Comparison of ENCODE assay signal across 19 mouse cellular contexts in genomic region chr10:80254331-80255297, GRCm38 (mm10). TPM values are rescaled to one million over a fixed set of nuclear protein-coding genes. Genes with fewer than 3 reads are reported as not detected.
A peak's percentile ranks its signal among the peaks of the same experiment; 100 is the strongest.
DNase-seq lines count a peak whose midpoint lies in the region; ATAC-seq and TF ChIP-seq lines count a peak whose summit lies in the region.
"Had no signal": no experiment of that assay in that cellular context is flagged by ENCODE, and none has a peak within 500 bp of the region (broad histone marks: within the 10 kb centered on the region; RNA-seq: fewer than 3 reads in every experiment).

No protein-coding gene starts in this region.

- H3K27ac ChIP-seq in liver, adult 2 months (replicated peaks; ENCODE audit: insufficient read depth, low read depth, low read length) = peak overlapping the region; percentile 5; the same call in 1 of the 2 replicates
- H3K27ac ChIP-seq in liver, postnatal 0 days (ENCODE audit: low read depth) = no peak overlapping the region
- no peak overlapping the region for H3K27ac ChIP-seq in bone marrow, adult 2 months (ENCODE audit: control insufficient read depth, insufficient read depth, low read depth, low read length, poor library complexity)
- H3K27ac ChIP-seq in neural tube, embryonic 15.5 days (replicated peaks) = no peak overlapping the region
- H3K27ac ChIP-seq: forebrain, embryonic 13.5 days; heart, embryonic 13.5 days; hindbrain, embryonic 12.5 days had no signal

- no peak overlapping the region for H3K4me2 ChIP-seq in liver, postnatal 0 days (ENCODE audit: low read depth, low read length)
- H3K4me2 ChIP-seq in neural tube, embryonic 15.5 days = no peak overlapping the region
- H3K4me2 ChIP-seq: forebrain, embryonic 13.5 days; heart, embryonic 13.5 days; hindbrain, embryonic 12.5 days had no signal

- ATAC-seq in liver, postnatal 0 days = no peak
- no peak for ATAC-seq in neural tube, embryonic 15.5 days (ENCODE audit: low FRiP score)
- ATAC-seq: forebrain, embryonic 13.5 days; forebrain, postnatal 0 days; hindbrain, embryonic 16.5 days; inflammation-experienced regulatory T-cells, adult 6 months had no signal

- no peak overlapping the region for H3K9ac ChIP-seq in liver, adult 2 months (ENCODE audit: low read depth, low read length)
- no peak overlapping the region for H3K9ac ChIP-seq in liver, postnatal 0 days (replicated peaks)
- no peak overlapping the region for H3K9ac ChIP-seq in neural tube, embryonic 15.5 days (replicated peaks)
- H3K9ac ChIP-seq: forebrain, embryonic 13.5 days; forebrain, postnatal 0 days; heart, embryonic 13.5 days had no signal

- peak; percentile 48 for DNase-seq in cerebellum, adult 11-12 months
- no peak for DNase-seq in cerebellum, adult 11 months
- peak; percentile 87 for DNase-seq in liver, adult 2 months (ENCODE audit: extremely low read depth, low read depth, low spot score)
- DNase-seq in liver, postnatal 0 days = no peak
- no peak for DNase-seq in left cerebral cortex, postnatal 25 days (ENCODE audit: low spot score in 2 of 2)
- DNase-seq: adrenal gland, adult 8-10 months; cerebellum, adult 9-10 months; cerebellum, postnatal 36 days; forebrain, postnatal 0 days; gastrocnemius, postnatal 14 days; heart, postnatal 4 days had no signal

- no peaks in the 10 kb centered on the region for H3K27me3 ChIP-seq in liver, adult 2 months (ENCODE audit: control insufficient read depth, insufficient read depth, low read length)
- H3K27me3 ChIP-seq in liver, postnatal 0 days (ENCODE audit: insufficient read depth, low read length) = no peaks in the 10 kb centered on the region
- peaks cover 6% of the 10 kb centered on the region for H3K27me3 ChIP-seq in E14TG2a.4 (ENCODE audit: insufficient read depth, low read length)
- no peaks in the 10 kb centered on the region for H3K27me3 ChIP-seq in neural tube, embryonic 15.5 days (replicated peaks)
- H3K27me3 ChIP-seq: forebrain, embryonic 13.5 days; heart, embryonic 13.5 days; hindbrain, embryonic 12.5 days had no signal

- H3K36me3 ChIP-seq in liver, adult 2 months (ENCODE audit: control insufficient read depth, insufficient read depth, low read length) = peaks cover 1% of the 10 kb centered on the region; the same call in 1 of the 2 replicates
- H3K36me3 ChIP-seq in liver, postnatal 0 days (replicated peaks; ENCODE audit: insufficient read depth, low read length) = peaks cover 46% of the 10 kb centered on the region
- peaks cover 87% of the 10 kb centered on the region for H3K36me3 ChIP-seq in E14TG2a.4 (ENCODE audit: insufficient read depth, low read length)
- peaks cover 59% of the 10 kb centered on the region for H3K36me3 ChIP-seq in neural tube, embryonic 15.5 days

- no peak overlapping the region for H3K4me3 ChIP-seq in liver, adult 2 months (ENCODE audit: insufficient read depth, low read depth, low read length)
- H3K4me3 ChIP-seq in liver, postnatal 0 days (ENCODE audit: low read depth, low read length) = no peak overlapping the region
- H3K4me3 ChIP-seq in E14TG2a.4 (replicated peaks; ENCODE audit: low read length) = 0 out of 2 replicates have a peak overlapping the region, but pooled peaks have one; percentile 4
- H3K4me3 ChIP-seq in bone marrow, adult 2 months (replicated peaks; ENCODE audit: control insufficient read depth, low read depth, low read length) = no peak overlapping the region
- H3K4me3 ChIP-seq in neural tube, embryonic 15.5 days (replicated peaks) = no peak overlapping the region
- H3K4me3 ChIP-seq: forebrain, embryonic 13.5 days; heart, embryonic 13.5 days; hindbrain, embryonic 12.5 days had no signal

- WGBS in liver, adult 2 months = 69% methylated on average over 26 of the region's 26 CpGs
- 88% methylated on average over 26 of the region's 26 CpGs for WGBS in liver, postnatal 0 days (ENCODE audit: insufficient replicate concordance)
- 93% methylated on average over 26 of the region's 26 CpGs for WGBS in bone marrow, adult 2 months
- 97% methylated on average over 26 of the region's 26 CpGs for WGBS in neural tube, embryonic 15.5 days

- peaks cover 25% of the 10 kb centered on the region; the same call in 1 of the 2 replicates for H3K79me2 ChIP-seq in liver, adult 2 months (ENCODE audit: control insufficient read depth, insufficient read depth, low read length)

- peak; percentile 30; the same call in 1 of the 2 replicates for TF ChIP-seq POLR2A in liver, adult 2 months (IDR thresholded peaks at IDR 0.05; ENCODE audit: extremely low read depth, insufficient read depth, low read length)
- peak; percentile 27; the same call in 1 of the 2 replicates for TF ChIP-seq POLR2A in bone marrow, adult 2 months (IDR thresholded peaks at IDR 0.05; ENCODE audit: borderline replicate concordance, control insufficient read depth, low read depth, low read length)

- peaks cover 42% of the 10 kb centered on the region for H3K4me1 ChIP-seq in liver, adult 2 months (ENCODE audit: control insufficient read depth, insufficient read depth, low read length)
- peaks cover 17% of the 10 kb centered on the region for H3K4me1 ChIP-seq in liver, postnatal 0 days (ENCODE audit: insufficient read depth)
- H3K4me1 ChIP-seq in E14TG2a.4 (replicated peaks; ENCODE audit: low read depth, low read length) = peaks cover 89% of the 10 kb centered on the region
- H3K4me1 ChIP-seq in bone marrow, adult 2 months (ENCODE audit: control insufficient read depth, insufficient read depth, low read length) = peaks cover 2% of the 10 kb centered on the region; the same call in 1 of the 2 replicates
- peaks cover 39% of the 10 kb centered on the region for H3K4me1 ChIP-seq in neural tube, embryonic 15.5 days

- no peak for TF ChIP-seq EP300 in liver, postnatal 0 days (IDR thresholded peaks at IDR 0.05; ENCODE audit: low read depth)

- no peak for TF ChIP-seq CTCF in liver, adult 2 months (IDR thresholded peaks at IDR 0.05; ENCODE audit: low read depth, low read length)
- no peak for TF ChIP-seq CTCF in liver, postnatal 0 days (IDR thresholded peaks at IDR 0.05; ENCODE audit: low read depth)
- no peak for TF ChIP-seq CTCF in E14TG2a.4 (conservative IDR thresholded peaks at IDR 0.05; ENCODE audit: low read length)
- no peak for TF ChIP-seq CTCF in bone marrow, adult 2 months (IDR thresholded peaks at IDR 0.05; ENCODE audit: control insufficient read depth, insufficient read depth, low read length)

- H3K9me3 ChIP-seq in liver, postnatal 0 days (ENCODE audit: low read length) = no peaks in the 10 kb centered on the region
- no peaks in the 10 kb centered on the region for H3K9me3 ChIP-seq in E14TG2a.4 (ENCODE audit: low read length)
- H3K9me3 ChIP-seq in neural tube, embryonic 15.5 days (replicated peaks) = no peaks in the 10 kb centered on the region
- H3K9me3 ChIP-seq: forebrain, embryonic 13.5 days; heart, embryonic 13.5 days; hindbrain, embryonic 12.5 days had no signal

- intact Hi-C loops in left cerebral cortex, postnatal 25 days (cut with DNase I) = no loop called here

RNA-seq across cellular contexts. Expression of gene Ndufs7, which starts 5.7 kb away (rescaled TPM):
- total RNA-seq in liver, adult 2 months (2014; rRNA removed) = 165 and 186 TPM in 2 replicates
- 551 and 560 TPM in 2 replicates for polyA plus RNA-seq in liver, adult 2 months (2012; rRNA removed)
- 313 and 321 TPM in 2 replicates for polyA plus RNA-seq in liver, postnatal 0 days (2015; fragmentation: Nextera tagmentation; extraction: Ambion mirVana)
- 72.4 and 80.0 TPM in 2 replicates for polyA plus RNA-seq in bone marrow, adult 2 months (2011; ENCODE audit: insufficient read depth, insufficient read length, low replicate concordance, missing spikeins)
- polyA plus RNA-seq in neural tube, embryonic 15.5 days (2015; fragmentation: Nextera tagmentation; extraction: Ambion mirVana) = 353 and 368 TPM in 2 replicates
- 100 to 1,000 TPM; 182 to 187 TPM for total RNA-seq in left cerebral cortex, postnatal 25 days (2021)

RNA-seq across cellular contexts. Expression of gene Gamt, which starts 6.2 kb away (rescaled TPM):
- total RNA-seq in liver, adult 2 months (2014; rRNA removed) = 241 and 277 TPM in 2 replicates
- polyA plus RNA-seq in liver, adult 2 months (2012; rRNA removed) = 670 and 715 TPM in 2 replicates
- polyA plus RNA-seq in liver, postnatal 0 days (2015; fragmentation: Nextera tagmentation; extraction: Ambion mirVana) = 93.9 and 101 TPM in 2 replicates
- 1.7 and 5.8 TPM in 2 replicates for polyA plus RNA-seq in bone marrow, adult 2 months (2011; ENCODE audit: insufficient read depth, insufficient read length, low replicate concordance, missing spikeins)
- 27.9 and 34.6 TPM in 2 replicates for polyA plus RNA-seq in neural tube, embryonic 15.5 days (2015; fragmentation: Nextera tagmentation; extraction: Ambion mirVana)
- 10 to 100 TPM; 27.6 to 30.7 TPM for total RNA-seq in left cerebral cortex, postnatal 25 days (2021)

RNA-seq across cellular contexts. Expression of gene Dazap1, which starts 6.7 kb away (rescaled TPM):
- total RNA-seq in liver, adult 2 months (2014; rRNA removed) = 38.0 and 39.9 TPM in 2 replicates
- polyA plus RNA-seq in liver, adult 2 months (2012; rRNA removed) = 39.9 and 43.5 TPM in 2 replicates
- polyA plus RNA-seq in liver, postnatal 0 days (2015; fragmentation: Nextera tagmentation; extraction: Ambion mirVana) = 19.5 and 21.8 TPM in 2 replicates
- polyA plus RNA-seq in bone marrow, adult 2 months (2011; ENCODE audit: insufficient read depth, insufficient read length, low replicate concordance, missing spikeins) = 75.7 and 150 TPM in 2 replicates
- 48.6 and 50.4 TPM in 2 replicates for polyA plus RNA-seq in neural tube, embryonic 15.5 days (2015; fragmentation: Nextera tagmentation; extraction: Ambion mirVana)
- total RNA-seq in left cerebral cortex, postnatal 25 days (2021) = 10 to 100 TPM; 76.9 to 93.8 TPM

RNA-seq across cellular contexts. Expression of gene Mum1, which starts 28.4 kb away (rescaled TPM):
- 7.1 and 8.7 TPM in 2 replicates for total RNA-seq in liver, adult 2 months (2014; rRNA removed)
- 8.4 and 10.1 TPM in 2 replicates for polyA plus RNA-seq in liver, adult 2 months (2012; rRNA removed)
- 9.8 and 13.3 TPM in 2 replicates for polyA plus RNA-seq in liver, postnatal 0 days (2015; fragmentation: Nextera tagmentation; extraction: Ambion mirVana)
- 64.4 and 77.5 TPM in 2 replicates for polyA plus RNA-seq in bone marrow, adult 2 months (2011; ENCODE audit: insufficient read depth, insufficient read length, low replicate concordance, missing spikeins)
- polyA plus RNA-seq in neural tube, embryonic 15.5 days (2015; fragmentation: Nextera tagmentation; extraction: Ambion mirVana) = 46.8 and 49.6 TPM in 2 replicates
- 10 to 100 TPM; 40.9 to 41.2 TPM for total RNA-seq in left cerebral cortex, postnatal 25 days (2021)

RNA-seq across cellular contexts. Expression of gene Rps15, which starts 37.6 kb away (rescaled TPM):
- total RNA-seq in liver, adult 2 months (2014; rRNA removed) = 510 and 571 TPM in 2 replicates
- 686 and 1,012 TPM in 2 replicates for polyA plus RNA-seq in liver, adult 2 months (2012; rRNA removed)
- 453 and 466 TPM in 2 replicates for polyA plus RNA-seq in liver, postnatal 0 days (2015; fragmentation: Nextera tagmentation; extraction: Ambion mirVana)
- 1,765 and 2,445 TPM in 2 replicates for polyA plus RNA-seq in bone marrow, adult 2 months (2011; ENCODE audit: insufficient read depth, insufficient read length, low replicate concordance, missing spikeins)
- 544 and 638 TPM in 2 replicates for polyA plus RNA-seq in neural tube, embryonic 15.5 days (2015; fragmentation: Nextera tagmentation; extraction: Ambion mirVana)
- total RNA-seq in left cerebral cortex, postnatal 25 days (2021) = 100 to 1,000 TPM; 788 to 790 TPM

Comparison
In these comparisons a context has a peak if more than half of its experiments do, and no peak if none do; other contexts are left out.
1. DNase-seq: peak in cerebellum, adult 11-12 months (single experiment) and liver, adult 2 months (single experiment); none in cerebellum, adult 11 months (single experiment), liver, postnatal 0 days (single experiment) and left cerebral cortex, postnatal 25 days (0 of 2).